Mouse (Mus musculus): ENCODE measurements around the gene Gpr65.
"Not testable (repeated sequence)": the region's sequence is repeated elsewhere in the genome, so short reads cannot be mapped to it uniquely, and the experiment has no call there.

Gene Gpr65

DNA sequence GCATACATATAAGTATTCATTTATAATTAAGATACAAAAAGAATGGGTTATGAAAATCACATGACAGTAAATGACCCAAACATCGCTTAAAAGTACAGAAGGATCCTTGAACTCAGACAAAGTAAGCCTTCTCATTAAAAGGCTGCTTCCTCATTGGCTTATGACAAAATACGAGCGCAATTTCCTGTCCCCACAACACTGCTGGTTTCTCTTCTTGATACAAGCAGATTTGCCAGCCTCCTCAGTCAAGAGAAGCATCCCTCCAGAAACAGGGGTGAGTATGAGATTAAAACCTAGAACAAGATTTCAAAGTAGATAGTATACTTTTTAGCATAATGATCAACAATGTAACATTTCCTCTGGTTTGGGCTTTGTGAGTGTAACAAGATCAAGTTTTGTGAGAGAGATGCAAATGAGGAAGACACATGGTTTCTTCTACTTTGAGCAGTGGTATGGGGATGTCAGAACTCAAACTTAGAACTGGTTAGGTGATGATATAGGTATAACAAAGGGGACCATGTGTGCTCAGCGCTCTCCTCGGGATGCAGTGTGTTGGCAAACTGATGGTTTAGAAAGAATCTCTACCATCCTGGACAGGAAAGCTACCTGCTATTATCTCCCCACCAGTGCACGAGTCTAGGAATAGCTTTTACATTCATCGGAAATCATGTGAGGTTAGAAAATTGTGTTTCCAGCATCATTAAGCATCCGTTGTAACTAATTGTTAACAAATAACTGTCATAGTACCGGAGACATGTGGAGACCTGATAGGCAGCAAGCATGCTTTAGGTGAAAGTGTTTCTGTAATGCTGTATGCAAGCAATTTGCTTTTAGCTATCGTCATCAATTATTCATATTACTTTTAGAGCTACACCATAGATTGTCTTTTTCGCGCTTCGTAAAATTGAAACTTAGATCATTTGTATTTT, at the start of gene Gpr65:
Gene Gpr65 (plus strand): TSS at position 195 of the 929 bp plus-strand sequence.
- CTCF ChIA-PET: no interaction called here

DNA sequence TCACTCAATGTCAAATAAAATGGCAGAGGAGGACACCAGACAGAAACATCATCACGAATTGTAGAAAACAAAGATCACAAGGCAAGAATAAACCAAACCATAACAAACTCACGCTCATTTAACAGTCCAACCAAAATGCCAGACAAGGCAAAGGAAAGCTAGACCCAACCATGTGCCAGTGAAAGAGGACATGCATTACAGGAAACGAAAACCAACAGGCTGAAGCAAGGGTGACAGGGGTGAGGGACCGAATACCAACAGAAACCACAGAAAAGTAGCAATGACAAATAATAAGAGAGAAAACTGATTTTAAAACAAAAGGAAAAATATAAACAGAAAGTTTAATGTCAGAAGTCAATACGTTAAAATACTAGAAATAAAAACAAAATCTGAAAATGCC, 45.1 kb upstream of the Gpr65 start:
- CTCF ChIA-PET: no interaction called here

DNA sequence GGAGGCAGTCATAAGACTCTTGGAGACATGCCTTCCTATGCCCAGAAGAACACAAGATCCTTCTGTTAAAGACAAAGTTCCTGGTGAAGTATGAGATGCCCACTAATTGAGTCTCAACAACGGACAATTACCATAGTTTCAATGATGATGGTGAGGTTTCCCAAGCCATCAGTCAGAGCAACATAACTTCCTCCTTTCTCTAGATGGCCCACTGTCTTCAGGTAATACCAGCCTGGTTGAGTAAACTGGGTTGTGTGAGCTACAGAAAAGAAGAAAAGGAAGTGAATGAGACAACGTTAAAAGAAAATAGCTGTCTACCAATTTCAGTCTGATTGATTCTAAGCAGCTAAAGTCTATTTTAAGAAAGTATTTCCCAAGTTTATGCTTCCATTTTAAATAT, 41.4 kb upstream of the Gpr65 start:
- CTCF ChIA-PET: no interaction called here

DNA sequence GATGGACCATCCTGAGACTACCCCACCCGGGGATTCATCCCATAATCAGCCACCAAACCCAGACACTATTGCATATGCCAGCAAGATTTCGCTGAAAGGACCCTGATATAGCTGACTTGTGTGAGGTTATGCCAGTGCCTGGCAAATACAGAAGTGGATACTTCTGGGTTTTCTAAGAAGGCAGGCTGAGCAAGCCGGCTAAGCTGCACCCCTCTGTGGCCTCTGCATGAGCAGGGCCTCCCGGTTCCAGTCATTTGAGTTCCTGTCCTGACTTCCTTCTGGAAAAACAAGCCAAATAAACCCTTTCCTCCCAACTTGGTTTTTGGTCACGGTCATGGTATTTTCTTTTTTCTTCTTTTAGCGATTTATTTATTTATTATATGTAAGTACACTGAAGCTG, 30.0 kb upstream of the Gpr65 start:
- CTCF ChIA-PET: not testable (repeated sequence)

DNA sequence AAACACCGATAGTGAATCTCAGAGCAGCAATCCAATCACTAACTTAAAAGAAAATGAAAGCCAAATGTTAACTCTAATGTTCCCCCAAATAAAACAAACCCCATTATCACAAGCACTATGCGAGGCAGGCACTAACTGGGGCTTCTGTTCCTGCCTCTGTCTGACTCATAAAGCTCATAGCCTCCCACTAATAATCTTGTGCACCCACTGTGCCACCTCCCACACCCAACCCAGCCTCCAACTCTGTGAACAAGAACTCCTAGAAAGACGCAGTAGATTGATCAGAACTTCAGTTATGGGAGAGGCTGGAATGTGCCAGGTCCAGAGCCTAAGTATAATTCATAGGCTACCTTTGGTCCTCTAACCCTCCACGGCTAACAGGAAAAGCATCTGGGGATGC, 24.3 kb upstream of the Gpr65 start:
- CTCF ChIA-PET: no interaction called here

DNA sequence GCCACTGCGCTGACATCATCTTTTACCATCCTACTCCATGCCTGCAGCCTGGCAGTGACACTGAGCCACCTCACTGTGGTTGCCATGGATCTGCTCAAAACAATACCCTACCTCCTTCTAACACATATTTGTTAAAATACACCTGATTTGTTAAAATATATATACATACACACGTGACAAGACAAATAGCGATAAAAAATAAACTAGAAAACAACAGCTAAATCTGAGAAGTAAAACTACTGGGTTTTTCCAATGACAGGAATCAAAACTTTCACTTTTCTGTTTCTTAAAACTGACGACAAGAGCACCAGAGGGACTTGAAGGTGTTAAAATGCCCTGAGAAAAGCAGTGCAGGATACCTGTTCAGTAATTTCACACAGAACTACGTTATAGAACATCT, 23.6 kb upstream of the Gpr65 start:
- CTCF ChIA-PET: no interaction called here

DNA sequence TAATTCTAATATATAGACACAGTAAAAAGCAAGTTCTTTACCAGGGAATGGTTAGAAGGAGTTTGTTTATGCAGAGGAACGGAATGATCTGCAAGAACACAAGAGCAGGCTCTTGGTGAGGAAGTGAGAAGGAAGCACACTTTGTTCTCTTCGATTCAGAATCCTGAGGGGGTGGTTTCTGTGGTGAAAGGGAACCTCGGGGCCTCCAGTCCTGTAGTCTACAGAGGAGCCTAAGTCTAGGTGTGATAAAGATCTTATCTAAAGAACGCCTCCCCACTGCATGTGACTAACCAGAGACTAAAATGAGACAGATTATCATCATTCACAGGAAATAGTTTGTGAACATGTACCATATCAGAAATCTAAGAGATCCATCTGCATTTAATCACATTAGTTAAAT, 21.6 kb upstream of the Gpr65 start:
- CTCF ChIA-PET: no interaction called here

DNA sequence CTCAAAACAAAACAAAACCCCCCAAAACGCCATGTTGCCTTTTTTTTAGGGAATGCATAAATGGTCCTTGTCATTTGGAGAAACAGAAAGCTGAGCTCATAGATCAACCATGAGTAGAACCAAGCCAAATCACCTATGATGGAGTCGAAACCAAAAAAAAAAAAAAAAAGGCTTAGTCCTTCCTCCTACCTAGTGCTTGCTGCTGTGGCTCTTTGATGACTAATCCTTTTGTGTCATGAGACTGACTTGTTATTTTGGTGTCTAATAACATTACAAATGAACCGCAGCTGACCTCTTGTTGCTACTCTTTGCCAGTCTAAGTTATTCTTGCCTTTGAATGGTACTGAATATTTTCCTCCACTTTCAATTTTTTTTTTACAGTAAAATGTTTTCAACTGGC, 18.8 kb upstream of the Gpr65 start:
- CTCF ChIA-PET: no interaction called here

DNA sequence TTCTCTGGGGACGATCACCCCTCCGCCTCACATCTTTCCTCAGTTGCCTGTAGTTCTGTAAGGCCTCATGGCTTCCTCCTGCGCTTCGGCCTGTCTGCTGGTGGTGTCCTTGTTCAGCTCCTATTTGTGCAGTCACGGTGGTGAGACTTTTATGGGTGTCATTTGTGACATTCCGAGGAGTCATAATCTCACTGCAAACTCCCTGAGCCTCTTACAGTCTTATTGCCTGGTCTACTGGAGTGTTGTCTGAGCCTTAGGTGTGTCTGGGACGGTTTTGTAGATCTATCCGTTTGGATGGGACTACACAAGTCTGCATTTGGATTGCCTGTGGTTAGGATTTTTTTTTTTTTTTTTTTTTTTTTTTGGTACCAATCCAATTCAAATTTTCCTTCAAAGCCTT, 18.1 kb upstream of the Gpr65 start:
- CTCF ChIA-PET: no interaction called here

DNA sequence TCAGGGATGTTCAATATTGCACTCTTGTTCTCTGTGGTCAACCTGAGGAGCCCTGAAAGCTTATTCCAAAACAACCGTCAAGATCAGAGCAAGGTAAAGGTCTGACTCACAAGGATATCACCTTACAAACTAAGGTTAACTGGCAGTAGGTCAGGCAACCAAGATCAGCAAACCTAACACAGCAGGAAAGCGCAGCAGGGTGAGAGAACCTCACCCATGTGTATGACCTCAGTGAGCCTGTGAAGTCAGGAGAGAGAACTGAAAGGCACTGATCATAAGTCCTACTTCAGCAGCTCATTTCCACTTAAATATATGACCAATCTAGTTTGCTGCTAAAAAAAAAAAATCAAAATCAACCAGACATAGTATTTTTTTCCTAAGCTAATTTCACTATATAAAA, 16.0 kb upstream of the Gpr65 start:
- CTCF ChIA-PET: no interaction called here

DNA sequence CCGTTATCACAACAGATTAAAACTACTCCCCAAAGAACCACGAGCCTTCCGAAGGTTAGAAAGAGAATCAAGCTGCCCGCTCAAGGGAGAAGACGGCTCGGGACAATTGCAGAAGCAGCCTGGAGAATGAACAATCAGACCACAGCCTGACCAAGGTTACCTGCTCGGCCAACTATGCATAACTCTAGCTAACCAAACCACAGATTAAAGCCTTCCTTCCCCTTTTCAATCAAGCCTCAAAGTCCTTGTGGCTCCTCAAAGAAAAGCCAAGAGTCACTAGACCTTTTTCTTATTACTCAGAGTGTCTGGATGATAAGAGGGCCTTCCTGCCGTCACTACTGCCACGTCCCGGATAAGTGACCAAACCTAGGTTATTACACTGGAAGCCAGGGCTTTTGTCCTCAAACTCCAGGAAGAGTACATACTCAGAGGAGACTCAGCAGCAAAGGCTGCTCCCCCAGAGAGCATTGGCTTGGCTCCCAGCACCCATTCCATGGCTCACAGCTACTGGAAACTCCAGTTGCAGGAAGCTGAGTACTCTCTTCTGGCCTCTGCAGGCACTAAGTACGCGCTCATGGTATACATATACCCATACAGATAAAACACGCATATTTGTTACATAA, 13.0 kb upstream of the Gpr65 start:
- CTCF ChIA-PET: interaction anchor here (0.7 kb wide), 1 partner anchor 38 kb away, joined by 4 read pairs; no protein-coding TSS in a partner anchor

DNA sequence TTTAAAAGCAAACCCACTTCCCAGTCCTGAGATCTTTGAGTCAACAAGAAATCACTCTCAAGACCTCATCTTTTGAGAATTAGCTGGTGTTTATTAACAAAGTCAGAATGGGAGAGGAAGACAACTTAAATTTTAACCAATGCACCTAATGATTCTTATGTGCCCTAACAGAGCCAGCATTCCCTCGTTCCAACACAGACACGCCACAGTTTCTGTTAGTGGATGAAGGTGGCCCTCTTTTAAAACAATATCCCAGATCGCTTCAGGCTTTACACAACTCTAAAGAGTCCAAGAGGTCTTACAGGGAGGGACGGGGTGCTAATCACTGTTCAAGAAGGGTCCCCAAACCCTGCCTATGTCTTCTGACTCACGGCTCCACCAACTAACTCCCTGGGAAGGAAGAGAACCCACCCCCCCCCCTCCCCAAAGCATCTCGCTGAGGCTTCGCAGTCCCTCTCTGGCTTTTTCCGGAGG, 10.0 kb upstream of the Gpr65 start:
- CTCF ChIA-PET: no interaction called here

DNA sequence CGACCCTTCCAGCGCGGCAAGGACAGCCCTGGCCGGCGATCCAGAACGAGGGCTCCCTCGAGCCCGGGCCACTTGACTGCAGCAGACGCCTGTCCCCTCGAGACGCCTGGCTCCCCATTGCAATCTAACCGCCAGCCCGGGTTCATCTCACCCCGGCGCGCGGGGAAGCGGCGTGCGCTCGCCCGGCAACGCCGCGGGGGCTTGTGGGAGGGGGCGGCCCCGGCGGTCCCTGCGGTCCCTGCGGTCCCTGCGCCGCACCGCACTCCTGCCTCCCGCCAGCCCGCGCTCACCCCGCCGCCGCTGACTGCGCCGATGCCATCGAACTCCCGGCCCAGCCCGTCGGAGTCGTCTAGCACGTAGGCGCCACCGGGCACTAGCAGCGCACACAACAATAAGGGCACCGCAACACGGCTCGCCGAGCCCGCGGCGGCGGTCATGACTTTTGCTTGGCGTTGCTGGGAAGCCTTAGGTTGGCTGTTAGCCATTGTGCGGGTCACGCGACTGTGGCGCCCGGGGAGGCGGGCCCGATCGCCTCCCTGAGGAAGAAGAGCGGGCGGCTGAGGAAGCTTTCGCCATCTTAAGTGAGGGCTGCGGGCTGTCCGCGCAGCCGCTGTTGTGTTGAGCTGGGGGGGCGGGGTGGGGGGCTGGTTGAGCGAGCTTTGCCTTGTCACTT, 9.5 kb upstream of the Gpr65 start, which contains the start of gene Galc:
Gene Galc (minus strand): TSS at position 615 of the 673 bp plus-strand sequence.
- CTCF ChIA-PET: interaction anchor here (0.7 kb wide), 1 partner anchor 12 kb away, joined by 4 read pairs; no protein-coding TSS in a partner anchor

DNA sequence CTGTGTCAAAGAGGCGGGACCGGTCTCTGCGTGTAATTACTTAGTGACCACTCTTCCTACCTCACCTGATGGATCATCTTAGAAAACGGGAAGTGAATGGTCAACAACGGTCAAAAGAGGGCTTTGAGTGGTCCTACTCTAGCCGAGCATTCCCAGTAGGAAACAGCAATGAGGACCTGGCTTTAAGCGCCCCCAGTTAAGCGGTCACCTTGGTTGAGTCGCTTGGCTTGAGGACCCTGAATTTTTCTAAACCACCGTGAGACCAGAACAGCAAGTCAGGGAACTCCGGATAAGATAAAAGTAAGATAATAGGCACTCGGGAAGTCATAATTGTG, 8.9 kb upstream of the Gpr65 start:
- CTCF ChIA-PET: interaction anchor here (0.7 kb wide), 1 partner anchor 11 kb away, joined by 4 read pairs; no protein-coding TSS in a partner anchor

DNA sequence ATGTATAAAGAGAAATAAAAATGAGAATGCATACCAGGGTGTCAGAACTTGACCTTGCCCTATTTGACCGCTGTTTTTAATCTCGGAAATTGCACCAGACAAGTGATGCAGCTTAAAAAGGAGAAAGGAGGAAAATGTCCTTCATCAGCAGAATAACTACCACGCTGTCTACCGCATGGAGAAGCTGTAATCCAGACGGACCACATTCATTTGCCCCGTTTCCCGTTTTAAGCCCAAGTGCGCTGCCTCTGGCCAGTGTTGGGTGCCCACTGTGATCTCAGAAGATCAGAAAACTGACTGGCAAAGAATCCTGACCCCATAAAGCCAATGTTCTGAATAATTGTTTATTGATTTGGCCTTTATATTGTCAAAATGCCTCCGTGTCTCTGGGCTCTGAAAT, 2.7 kb upstream of the Gpr65 start:
- CTCF ChIA-PET: no interaction called here

DNA sequence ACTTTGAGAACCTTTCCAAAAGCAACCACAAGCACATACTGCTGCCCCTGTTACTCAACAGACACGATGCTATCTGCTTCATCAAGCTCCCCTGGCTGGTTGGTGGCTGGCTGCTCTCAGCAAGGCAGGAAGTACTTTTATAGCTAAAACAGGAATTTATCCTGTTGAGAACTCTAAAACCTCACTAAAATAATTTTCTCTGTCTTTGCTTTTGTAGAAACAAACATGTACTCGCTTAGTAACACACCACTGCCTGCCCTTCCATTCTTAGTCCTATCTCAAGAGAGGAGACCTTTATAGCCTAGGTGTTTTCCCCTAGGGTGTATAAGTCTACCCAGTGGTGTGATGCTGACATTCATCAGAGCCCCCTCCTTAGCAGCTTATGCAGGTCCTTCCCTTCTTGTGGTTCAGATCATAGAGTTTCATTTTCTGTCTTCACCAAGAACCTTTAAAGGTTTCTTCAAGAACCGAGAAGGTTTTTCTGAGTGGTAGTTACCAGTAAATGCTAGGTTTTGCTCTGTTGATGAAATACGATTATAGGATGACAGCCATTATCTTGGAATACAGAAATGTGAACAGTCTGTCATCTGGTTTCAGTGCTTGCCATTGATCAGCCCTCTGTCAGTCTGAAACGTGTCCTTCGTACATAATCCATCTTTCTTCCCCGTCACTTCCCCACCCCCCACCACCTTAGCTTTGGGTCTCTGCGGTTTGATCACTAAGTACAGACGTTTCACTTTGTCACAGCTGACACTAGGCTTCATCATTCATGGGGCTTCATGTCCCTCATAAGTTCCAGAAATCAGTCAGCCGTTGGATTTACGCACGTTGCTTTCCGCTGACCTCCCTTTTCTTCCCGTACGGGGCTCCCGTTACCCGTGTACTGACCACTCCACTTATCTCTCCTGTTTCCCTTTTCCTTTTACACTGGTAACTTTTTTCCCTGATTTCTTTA, 1.6 kb downstream of the Gpr65 start:
- CTCF ChIA-PET: interaction anchor here (0.6 to 0.7 kb wide), 2 partner anchors 11 to 68 kb away, joined by 4 to 10 read pairs; partner anchors contain the start of gene Galc

DNA sequence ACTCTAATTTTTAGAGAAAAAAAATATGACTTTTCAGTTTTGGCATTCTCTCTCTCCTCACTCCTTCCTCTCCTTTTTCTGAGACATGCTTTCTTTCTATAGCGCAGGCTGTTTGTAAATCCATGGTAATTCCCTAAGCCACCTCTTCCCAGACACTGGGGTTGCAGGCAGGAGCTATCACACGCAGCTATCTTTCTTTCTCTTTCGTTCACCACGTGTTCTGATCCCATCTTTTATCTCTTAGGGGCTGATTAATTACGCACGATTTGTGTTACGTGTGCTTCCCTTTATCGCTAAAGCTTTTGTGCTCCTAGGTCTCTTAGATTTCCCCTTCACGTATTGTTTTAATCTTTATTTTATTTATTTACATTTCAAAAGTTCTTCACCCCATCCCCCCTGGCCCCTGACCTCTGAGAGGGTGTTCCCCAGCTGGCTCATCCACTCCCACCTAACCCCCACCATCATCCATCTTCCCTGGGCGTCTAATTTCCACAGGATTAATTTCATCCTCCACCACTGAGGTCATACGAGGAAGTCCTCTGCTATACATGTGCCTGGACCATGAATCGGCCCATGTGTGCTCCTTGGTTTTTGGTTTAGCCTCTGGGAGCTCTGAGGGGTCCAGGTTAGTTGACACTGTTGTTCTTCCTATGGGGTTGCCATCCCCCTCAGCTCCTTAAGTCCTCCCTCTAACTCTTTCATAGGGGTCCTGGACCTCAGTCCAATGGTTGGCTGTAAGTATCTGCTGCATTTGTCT, 2.6 kb downstream of the Gpr65 start:
- CTCF ChIA-PET: interaction anchor here (0.6 kb wide), 1 partner anchor 12 kb away, joined by 4 read pairs; the partner anchor contains the start of gene Galc

DNA sequence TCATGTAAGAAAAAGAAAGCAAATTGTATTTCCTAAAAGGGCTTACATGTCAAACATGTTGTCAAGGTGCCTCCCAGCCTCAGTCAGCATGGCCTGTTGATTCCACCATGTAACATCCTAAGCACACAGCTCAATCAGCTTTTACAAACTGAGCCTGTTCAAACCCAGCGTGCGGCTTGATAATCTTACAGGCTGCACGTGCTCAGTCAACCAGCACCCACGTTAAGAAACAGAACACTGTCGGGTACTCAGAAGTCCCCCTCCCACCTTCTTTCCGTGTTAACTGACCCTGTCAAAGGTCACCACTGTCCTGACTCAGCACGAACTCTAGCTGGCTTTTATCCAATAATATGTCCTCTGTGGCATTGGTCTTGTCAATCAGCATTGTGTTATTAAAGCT, 4.0 kb downstream of the Gpr65 start:
- CTCF ChIA-PET: no interaction called here

DNA sequence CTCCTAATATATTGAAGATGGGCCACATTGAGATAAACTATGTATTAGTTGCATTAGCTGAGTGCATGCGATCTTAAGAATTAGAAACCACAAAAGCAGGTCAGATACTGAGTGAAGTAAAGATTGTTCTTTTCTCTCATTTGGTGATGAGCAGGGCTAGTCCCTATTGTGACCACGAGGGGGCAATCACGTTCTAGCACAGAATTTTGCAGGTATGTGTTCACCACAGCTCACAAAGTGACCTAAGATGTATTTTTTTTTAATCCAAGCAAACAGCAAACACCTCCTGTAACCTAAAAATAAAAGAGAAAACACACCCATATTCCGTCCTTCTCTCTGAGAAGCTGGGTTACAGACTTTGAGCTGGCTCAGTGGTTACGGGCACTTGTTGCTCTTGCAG, 12.1 kb downstream of the Gpr65 start:
- CTCF ChIA-PET: interaction anchor here (1.1 to 1.5 kb wide), 2 partner anchors 14 to 62 kb away, joined by 3 read pairs; no protein-coding TSS in a partner anchor

DNA sequence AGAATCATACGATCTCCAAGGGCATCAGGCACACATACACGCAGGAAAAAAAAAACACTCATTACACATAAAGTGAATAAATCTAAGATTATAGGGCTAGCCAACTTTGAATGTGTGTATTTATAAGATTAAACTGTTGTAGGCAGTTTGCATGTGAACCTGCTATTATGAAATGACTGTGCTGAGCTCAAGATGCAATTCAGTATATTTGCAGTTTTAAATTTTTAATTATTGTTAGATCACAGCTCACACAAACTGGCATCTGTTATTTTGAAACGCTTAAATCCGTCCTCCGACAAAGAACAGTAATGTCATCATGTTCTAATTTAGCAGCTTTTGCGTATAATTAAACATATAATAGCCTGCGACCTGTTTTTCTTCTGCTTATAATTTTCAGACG, 12.6 kb downstream of the Gpr65 start:
- CTCF ChIA-PET: interaction anchor here (0.6 to 1.5 kb wide), 3 partner anchors 14 to 61 kb away, joined by 3 read pairs; no protein-coding TSS in a partner anchor

All from spleen, embryonic (tissue).